Mouse (Mus musculus): ENCODE results near the gene Arl4c.

Arl4c gene

GRCm38 (mm10) chr1:88701870-88702661 is at the start of gene Arl4c:
TSS of gene Arl4c (minus strand) at chr1:88702221.
- peak; percentile 77 to 81 for DNase-seq (ENCODE audit: low spot score in 2 of 2)

GRCm38 (mm10) chr1:88751332-88751731 is 49.3 kb upstream of the Arl4c start:
- no peak for DNase-seq (ENCODE audit: low spot score in 2 of 2)

- DNase-seq (ENCODE audit: low spot score in 2 of 2), result no peak
These were observed 48.6 kb upstream of the Arl4c start for GRCm38 (mm10) chr1:88750576-88750975.

GRCm38 (mm10) chr1:88750126-88750525 is 48.1 kb upstream of the Arl4c start:
- DNase-seq (ENCODE audit: low spot score in 2 of 2), result no peak

- DNase-seq (ENCODE audit: low spot score in 2 of 2), result no peak
These were observed 47.1 kb upstream of the Arl4c start for GRCm38 (mm10) chr1:88749106-88749505.

GRCm38 (mm10) chr1:88745256-88745655 is 43.2 kb upstream of the Arl4c start:
- DNase-seq (ENCODE audit: low spot score in 2 of 2), result peak; percentile 56 to 83

GRCm38 (mm10) chr1:88744261-88744660 is 42.2 kb upstream of the Arl4c start:
- DNase-seq (ENCODE audit: low spot score in 2 of 2), result no peak

- DNase-seq (ENCODE audit: low spot score in 2 of 2), result peak in 1 of 2 experiments; percentile 53
These were observed 40.4 kb upstream of the Arl4c start for GRCm38 (mm10) chr1:88742372-88742771.

- DNase-seq (ENCODE audit: low spot score in 2 of 2), result no peak
These were observed 37.5 kb upstream of the Arl4c start for GRCm38 (mm10) chr1:88739546-88739945.

GRCm38 (mm10) chr1:88738931-88739330 is 36.9 kb upstream of the Arl4c start:
- no peak for DNase-seq (ENCODE audit: low spot score in 2 of 2)

GRCm38 (mm10) chr1:88729496-88729895 is 27.5 kb upstream of the Arl4c start:
- DNase-seq (ENCODE audit: low spot score in 2 of 2), result no peak

- no peak for DNase-seq (ENCODE audit: low spot score in 2 of 2)
These were observed 25.3 kb upstream of the Arl4c start for GRCm38 (mm10) chr1:88727369-88727768.

GRCm38 (mm10) chr1:88725716-88726115 is 23.7 kb upstream of the Arl4c start:
- no peak for DNase-seq (ENCODE audit: low spot score in 2 of 2)

- no peak for DNase-seq (ENCODE audit: low spot score in 2 of 2)
These were observed 18.7 kb upstream of the Arl4c start for GRCm38 (mm10) chr1:88720626-88721229.

GRCm38 (mm10) chr1:88718563-88718962 is 16.5 kb upstream of the Arl4c start:
- peak in 1 of 2 experiments; percentile 51 for DNase-seq (ENCODE audit: low spot score in 2 of 2)

GRCm38 (mm10) chr1:88717736-88718135 is 15.7 kb upstream of the Arl4c start:
- no peak for DNase-seq (ENCODE audit: low spot score in 2 of 2)

GRCm38 (mm10) chr1:88712011-88712410 is 10.0 kb upstream of the Arl4c start:
- DNase-seq (ENCODE audit: low spot score in 2 of 2), result no peak

GRCm38 (mm10) chr1:88708646-88709305 is 6.8 kb upstream of the Arl4c start:
- DNase-seq (ENCODE audit: low spot score in 2 of 2), result no peak

GRCm38 (mm10) chr1:88708191-88708590 is 6.2 kb upstream of the Arl4c start:
- no peak for DNase-seq (ENCODE audit: low spot score in 2 of 2)

- no peak for DNase-seq (ENCODE audit: low spot score in 2 of 2)
These were observed 5.5 kb upstream of the Arl4c start for GRCm38 (mm10) chr1:88707536-88707935.

GRCm38 (mm10) chr1:88705799-88706198 is 3.8 kb upstream of the Arl4c start:
- peak; percentile 85 to 91 for DNase-seq (ENCODE audit: low spot score in 2 of 2)

- peak in 1 of 2 experiments; percentile 23 for DNase-seq (ENCODE audit: low spot score in 2 of 2)
These were observed 3.0 kb upstream of the Arl4c start for GRCm38 (mm10) chr1:88705050-88705449.

Measured in frontal cortex, postnatal 10 days (tissue).